Mouse (Mus musculus): ENCODE data around the gene Tmem121. TPM values are rescaled to one million over a fixed set of nuclear protein-coding genes. Genes with fewer than 3 reads are reported as not detected.
A peak's percentile ranks its signal among the peaks of the same experiment; 100 is the strongest.

Gene Tmem121
- polyA plus RNA-seq, 1 experiment from 2014 or later: 28.9 TPM

DNA sequence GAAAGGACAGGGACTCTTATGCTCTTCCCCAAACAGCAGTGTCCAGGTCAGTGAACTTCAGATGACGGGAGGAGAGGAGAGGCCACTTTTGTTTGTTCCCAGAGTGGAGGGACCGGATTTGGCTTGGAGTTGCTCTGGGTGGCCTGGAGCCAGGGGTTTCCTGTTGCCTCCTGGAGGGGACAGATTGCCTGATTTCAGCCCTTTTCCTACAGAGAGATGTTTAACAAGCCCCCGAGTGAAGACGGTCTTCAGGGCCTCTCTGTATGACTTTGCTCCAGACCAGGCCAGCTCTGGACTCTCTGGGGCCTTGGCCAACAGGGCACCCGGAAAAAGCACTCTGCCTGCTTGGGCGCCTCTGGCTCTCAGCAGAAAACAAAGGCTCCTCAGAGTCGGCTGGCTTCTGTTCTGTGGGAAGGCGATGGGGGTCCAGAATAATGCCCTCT is 44.2 kb upstream of the Tmem121 start:
- 29% methylated on average over 8 of the region's 8 CpGs for WGBS
- Histone ChIP-seq H3K9ac (ENCODE audit: low read length) (peak overlapping the region; percentile 78), H3K36me3 (ENCODE audit: control insufficient read depth, insufficient read depth, low read length) (peaks cover 45% of the 10 kb centered on the region), H3K9me3 (replicated peaks; ENCODE audit: control insufficient read depth, low read length) (no peaks in the 10 kb centered on the region), H3K27ac (ENCODE audit: low read depth, low read length) (peak overlapping the region; percentile 54; the same call in 1 of the 2 replicates), H3K4me3 (ENCODE audit: low read depth, low read length) (peak overlapping the region; percentile 60), H3K4me2 (ENCODE audit: low read length) (peak overlapping the region; percentile 79), H3K27me3 (replicated peaks; ENCODE audit: control insufficient read depth, insufficient read depth, low read length) (no peaks in the 10 kb centered on the region), H3K4me1 (ENCODE audit: control insufficient read depth, insufficient read depth, low read length) (peaks cover 35% of the 10 kb centered on the region)
- DNase-seq (ENCODE audit: low spot score) (peak; percentile 22), ATAC-seq (no peak)

DNA sequence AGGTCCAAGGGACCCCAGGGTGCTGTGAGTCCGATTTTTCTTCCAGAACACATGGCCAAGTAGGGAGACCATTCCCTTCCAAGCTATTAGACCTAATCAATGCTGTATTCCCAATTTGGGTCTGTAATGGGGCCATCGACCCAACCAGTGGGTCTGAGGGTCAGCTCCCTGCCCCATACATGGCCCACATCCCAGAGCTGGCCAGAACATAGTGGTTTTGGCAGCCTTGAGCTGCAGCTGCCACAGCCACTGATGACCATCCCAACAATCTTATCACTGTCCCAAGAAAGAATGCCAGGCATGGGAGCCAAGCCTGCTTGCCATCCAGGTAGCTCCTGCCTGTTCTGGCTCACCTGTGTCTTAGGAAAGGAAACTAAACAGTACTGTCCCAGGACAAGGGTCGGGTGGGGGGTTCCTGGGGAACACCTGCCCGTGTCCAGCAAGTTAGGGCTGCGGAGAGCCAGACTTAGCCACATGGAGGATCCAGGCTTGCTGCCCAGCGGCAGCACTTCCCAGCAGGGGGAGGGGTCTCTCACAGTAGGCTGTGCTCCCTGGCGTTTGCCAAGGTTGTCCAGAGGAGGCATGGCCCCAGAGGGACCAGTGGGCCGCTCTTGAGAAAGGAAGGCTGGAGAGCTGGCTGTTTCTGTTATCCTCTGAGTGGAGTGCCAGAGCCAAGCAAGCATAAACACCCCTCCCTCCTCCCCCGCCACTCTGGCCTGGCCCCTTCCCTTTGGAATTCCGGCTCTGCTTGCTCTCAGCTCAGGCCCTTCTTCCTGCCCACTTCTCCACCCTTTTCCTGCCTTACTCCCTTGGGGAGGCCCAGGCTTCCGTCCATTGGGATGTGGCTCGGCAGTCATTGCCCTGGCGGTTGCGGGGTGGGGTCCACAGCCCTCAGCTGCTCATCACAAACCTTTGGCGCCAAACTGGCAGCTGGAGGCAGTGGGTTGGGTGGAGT is 43.4 kb upstream of the Tmem121 start:
- DNase-seq (ENCODE audit: low spot score): peak; percentile 63
- peak overlapping the region; percentile 44; the same call in 1 of the 2 replicates for H3K27ac ChIP-seq (ENCODE audit: low read depth, low read length)
- 23% methylated on average over 15 of the region's 15 CpGs for WGBS
- peaks cover 38% of the 10 kb centered on the region for H3K36me3 ChIP-seq (ENCODE audit: control insufficient read depth, insufficient read depth, low read length)
- ATAC-seq: no peak
- peak overlapping the region; percentile 78 for H3K9ac ChIP-seq (ENCODE audit: low read length)
- H3K4me3 ChIP-seq (ENCODE audit: low read depth, low read length): peak overlapping the region; percentile 60
- no peaks in the 10 kb centered on the region for H3K9me3 ChIP-seq (replicated peaks; ENCODE audit: control insufficient read depth, low read length)
- peaks cover 37% of the 10 kb centered on the region for H3K4me1 ChIP-seq (ENCODE audit: control insufficient read depth, insufficient read depth, low read length)
- H3K4me2 ChIP-seq (ENCODE audit: low read length): peak overlapping the region; percentile 79
- no peaks in the 10 kb centered on the region for H3K27me3 ChIP-seq (replicated peaks; ENCODE audit: control insufficient read depth, insufficient read depth, low read length)

DNA sequence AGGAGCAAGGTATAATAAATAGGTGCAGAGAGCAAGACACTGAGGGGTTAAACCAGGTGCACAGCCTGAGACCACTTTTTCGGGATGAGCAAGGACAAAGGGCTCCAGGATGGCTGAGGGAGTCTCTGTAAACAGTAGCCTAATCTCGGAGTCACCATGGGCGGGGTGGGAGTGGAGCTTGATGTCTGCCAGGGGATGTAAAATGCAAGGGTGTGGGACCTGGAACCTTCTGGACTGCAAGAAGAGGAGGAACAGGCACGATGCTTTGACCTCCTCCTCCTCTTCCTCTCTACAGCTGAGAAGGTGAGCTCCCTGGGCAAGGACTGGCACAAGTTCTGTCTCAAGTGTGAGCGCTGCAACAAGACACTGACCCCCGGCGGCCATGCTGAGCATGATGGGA is 42.6 kb upstream of the Tmem121 start:
- DNase-seq (ENCODE audit: low spot score): no peak
- Histone ChIP-seq H3K9me3 (replicated peaks; ENCODE audit: control insufficient read depth, low read length) (no peaks in the 10 kb centered on the region), H3K27ac (ENCODE audit: low read depth, low read length) (0 out of 2 replicates have a peak overlapping the region, but pooled peaks have one; percentile 44), H3K4me2 (ENCODE audit: low read length) (peak overlapping the region; percentile 79), H3K4me3 (ENCODE audit: low read depth, low read length) (peak overlapping the region; percentile 60; the same call in 1 of the 2 replicates), H3K4me1 (ENCODE audit: control insufficient read depth, insufficient read depth, low read length) (peaks cover 37% of the 10 kb centered on the region), H3K27me3 (replicated peaks; ENCODE audit: control insufficient read depth, insufficient read depth, low read length) (no peaks in the 10 kb centered on the region), H3K36me3 (ENCODE audit: control insufficient read depth, insufficient read depth, low read length) (peaks cover 29% of the 10 kb centered on the region), H3K9ac (ENCODE audit: low read length) (peak overlapping the region; percentile 78; the same call in 1 of the 2 replicates)
- 63% methylated on average over 7 of the region's 7 CpGs for WGBS
- ATAC-seq: no peak

DNA sequence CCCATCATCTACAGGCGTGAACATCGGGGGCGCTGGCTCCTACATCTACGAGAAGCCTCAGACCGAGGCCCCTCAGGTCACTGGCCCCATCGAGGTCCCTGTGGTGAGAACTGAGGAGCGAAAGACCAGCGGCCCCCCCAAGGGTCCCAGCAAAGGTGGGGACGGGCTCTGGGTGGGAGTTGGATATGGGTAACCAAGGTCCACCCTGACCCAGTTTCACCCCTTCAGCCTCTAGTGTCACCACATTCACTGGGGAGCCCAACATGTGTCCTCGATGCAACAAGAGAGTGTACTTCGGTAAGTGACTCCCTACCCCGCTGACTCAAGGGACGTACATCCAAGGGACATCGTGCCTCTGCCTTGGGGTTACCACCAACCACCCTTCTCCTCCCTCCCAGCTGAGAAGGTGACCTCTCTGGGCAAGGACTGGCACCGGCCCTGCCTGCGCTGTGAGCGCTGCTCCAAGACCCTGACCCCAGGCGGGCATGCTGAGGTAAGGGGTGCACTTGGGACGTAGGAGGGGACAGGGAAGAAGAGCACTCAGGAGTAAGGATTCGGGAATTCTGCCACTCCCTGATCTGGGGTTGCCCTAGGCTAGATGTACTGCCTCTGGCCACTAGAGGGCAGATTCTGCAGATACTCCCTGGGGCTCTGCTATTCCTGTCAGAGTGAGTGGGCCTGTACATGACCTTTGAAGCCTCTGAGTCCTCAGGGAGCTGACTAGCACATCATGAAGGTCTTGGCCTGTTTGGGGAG is 41.6 kb upstream of the Tmem121 start:
- ATAC-seq: no peak
- Histone ChIP-seq H3K4me2 (ENCODE audit: low read length) (no peak overlapping the region), H3K27ac (ENCODE audit: low read depth, low read length) (no peak overlapping the region), H3K9ac (ENCODE audit: low read length) (no peak overlapping the region), H3K4me1 (ENCODE audit: control insufficient read depth, insufficient read depth, low read length) (peaks cover 34% of the 10 kb centered on the region), H3K9me3 (replicated peaks; ENCODE audit: control insufficient read depth, low read length) (no peaks in the 10 kb centered on the region), H3K27me3 (replicated peaks; ENCODE audit: control insufficient read depth, insufficient read depth, low read length) (no peaks in the 10 kb centered on the region), H3K36me3 (ENCODE audit: control insufficient read depth, insufficient read depth, low read length) (peaks cover 25% of the 10 kb centered on the region), H3K4me3 (ENCODE audit: low read depth, low read length) (no peak overlapping the region)
- DNase-seq (ENCODE audit: low spot score): peak; percentile 41
- 77% methylated on average over 20 of the region's 20 CpGs for WGBS

DNA sequence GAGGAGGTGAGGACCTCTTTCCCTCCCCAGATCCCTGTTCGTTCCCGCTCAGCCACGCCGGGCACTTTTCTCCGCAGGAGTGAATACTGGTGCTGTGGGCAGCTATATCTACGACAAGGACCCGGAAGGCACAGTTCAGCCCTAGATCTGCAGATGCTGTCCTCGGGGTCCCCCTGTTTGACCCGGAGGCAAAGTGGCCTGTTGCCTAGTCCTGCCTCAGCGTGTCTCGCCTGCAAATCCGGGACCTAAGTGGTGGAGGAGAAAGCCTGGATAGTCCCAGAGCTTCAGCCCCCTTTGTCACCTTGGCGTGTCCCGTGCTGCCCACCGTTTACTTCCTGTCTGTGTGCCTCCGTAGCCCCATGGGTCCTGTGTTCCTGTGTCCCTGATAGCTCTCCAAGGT is 40.8 kb upstream of the Tmem121 start:
- ATAC-seq (no peak), DNase-seq (ENCODE audit: low spot score) (no peak)
- H3K27me3 ChIP-seq (replicated peaks; ENCODE audit: control insufficient read depth, insufficient read depth, low read length): no peaks in the 10 kb centered on the region
- WGBS: 95% methylated on average over 16 of the region's 16 CpGs
- no peak overlapping the region for H3K27ac ChIP-seq (ENCODE audit: low read depth, low read length)
- no peaks in the 10 kb centered on the region for H3K9me3 ChIP-seq (replicated peaks; ENCODE audit: control insufficient read depth, low read length)
- no peak overlapping the region for H3K4me3 ChIP-seq (ENCODE audit: low read depth, low read length)
- H3K36me3 ChIP-seq (ENCODE audit: control insufficient read depth, insufficient read depth, low read length): peaks cover 25% of the 10 kb centered on the region
- H3K9ac ChIP-seq (ENCODE audit: low read length): no peak overlapping the region
- H3K4me1 ChIP-seq (ENCODE audit: control insufficient read depth, insufficient read depth, low read length): peaks cover 32% of the 10 kb centered on the region
- no peak overlapping the region for H3K4me2 ChIP-seq (ENCODE audit: low read length)

DNA sequence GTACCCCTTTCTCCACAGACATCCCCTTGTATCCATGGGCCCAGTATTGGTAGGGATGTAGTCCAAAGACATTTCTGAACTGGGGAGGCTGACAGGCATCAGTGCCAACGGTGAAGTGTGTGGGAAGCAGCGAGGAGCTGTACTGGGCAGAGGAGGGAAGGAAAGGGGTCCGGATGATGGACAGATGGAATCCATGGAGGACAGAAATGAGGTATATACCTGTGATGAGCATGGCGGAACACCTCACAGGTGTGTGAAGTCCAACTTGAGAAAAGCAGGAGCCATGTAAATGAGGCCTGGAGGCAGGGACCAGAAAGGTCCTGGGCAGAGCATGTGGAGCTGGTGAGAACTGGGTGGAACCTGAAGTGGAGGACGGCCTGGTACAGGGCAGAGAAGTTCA is 40.1 kb upstream of the Tmem121 start:
- ATAC-seq (no peak), DNase-seq (ENCODE audit: low spot score) (no peak)
- H3K4me1 ChIP-seq (ENCODE audit: control insufficient read depth, insufficient read depth, low read length): peaks cover 32% of the 10 kb centered on the region
- H3K9ac ChIP-seq (ENCODE audit: low read length): no peak overlapping the region
- 88% methylated on average over 5 of the region's 5 CpGs for WGBS
- H3K9me3 ChIP-seq (replicated peaks; ENCODE audit: control insufficient read depth, low read length): no peaks in the 10 kb centered on the region
- H3K4me2 ChIP-seq (ENCODE audit: low read length): no peak overlapping the region
- H3K27ac ChIP-seq (ENCODE audit: low read depth, low read length): no peak overlapping the region
- H3K4me3 ChIP-seq (ENCODE audit: low read depth, low read length): no peak overlapping the region
- H3K27me3 ChIP-seq (replicated peaks; ENCODE audit: control insufficient read depth, insufficient read depth, low read length): no peaks in the 10 kb centered on the region
- peaks cover 25% of the 10 kb centered on the region for H3K36me3 ChIP-seq (ENCODE audit: control insufficient read depth, insufficient read depth, low read length)

DNA sequence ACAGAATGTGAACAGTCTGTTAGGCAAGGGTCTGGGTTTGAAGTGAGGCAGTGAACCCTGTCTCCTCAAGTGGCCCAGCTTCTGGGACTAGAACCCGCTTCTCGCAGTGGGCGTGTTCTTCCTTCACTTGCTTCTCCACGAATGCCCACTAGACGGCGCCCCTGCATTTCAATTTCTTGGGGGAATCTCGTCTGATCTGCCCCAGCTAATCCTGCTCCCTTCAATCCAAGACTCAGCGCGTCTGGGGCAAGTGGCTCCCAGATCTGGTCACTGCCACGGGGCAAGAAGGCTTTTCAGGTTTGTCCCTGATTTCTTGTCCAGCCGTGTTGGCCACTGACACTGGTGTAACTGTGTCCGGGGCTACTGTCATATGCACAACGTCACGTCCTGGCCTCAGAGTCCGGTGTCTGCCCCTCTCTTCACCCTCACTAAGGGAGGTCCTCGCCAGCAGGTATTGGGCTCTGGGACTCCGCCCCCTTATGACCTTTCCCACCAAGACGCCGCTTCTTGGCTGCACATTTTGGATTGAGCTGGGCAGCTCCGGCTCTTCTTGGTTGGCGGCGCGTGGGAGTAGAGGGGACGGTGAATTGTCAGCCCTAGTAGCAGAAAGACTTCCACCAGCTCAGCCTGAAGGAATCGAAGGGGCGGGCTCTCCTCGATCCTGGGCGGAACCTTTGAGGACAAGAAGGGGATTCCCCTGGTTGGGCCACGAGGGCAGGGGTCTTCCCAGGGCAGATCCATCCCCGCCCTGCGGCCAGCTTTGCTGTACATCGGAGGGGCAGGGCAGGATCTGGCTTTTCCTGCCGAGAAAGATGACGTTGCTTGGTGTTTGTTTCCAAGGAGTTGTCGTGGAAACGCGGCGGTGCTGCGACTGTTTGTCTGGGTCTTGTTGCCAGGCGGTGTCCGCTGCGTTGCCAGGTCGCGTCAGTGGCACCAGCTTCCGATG is 39.3 kb upstream of the Tmem121 start, which contains the start of gene Crip1:
TSS of gene Crip1 (plus strand) at position 205 of the 946 bp plus-strand sequence.
- Histone ChIP-seq H3K36me3 (ENCODE audit: control insufficient read depth, insufficient read depth, low read length) (peaks cover 25% of the 10 kb centered on the region), H3K9me3 (replicated peaks; ENCODE audit: control insufficient read depth, low read length) (no peaks in the 10 kb centered on the region), H3K4me1 (ENCODE audit: control insufficient read depth, insufficient read depth, low read length) (peaks cover 29% of the 10 kb centered on the region), H3K4me2 (ENCODE audit: low read length) (0 out of 2 replicates have a peak within 1 kb of the TSS, but pooled peaks have one; percentile 21), H3K9ac (ENCODE audit: low read length) (no peak within 1 kb of the TSS), H3K27me3 (replicated peaks; ENCODE audit: control insufficient read depth, insufficient read depth, low read length) (no peaks in the 10 kb centered on the region; the same call in 1 of the 2 replicates), H3K4me3 (ENCODE audit: low read depth, low read length) (no peak within 1 kb of the TSS), H3K27ac (ENCODE audit: low read depth, low read length) (no peak within 1 kb of the TSS)
- DNase-seq (ENCODE audit: low spot score): peak; percentile 69
- WGBS: 12% methylated on average over 45 of the region's 45 CpGs
- peak; percentile 11; the same call in 1 of the 2 replicates for ATAC-seq

DNA sequence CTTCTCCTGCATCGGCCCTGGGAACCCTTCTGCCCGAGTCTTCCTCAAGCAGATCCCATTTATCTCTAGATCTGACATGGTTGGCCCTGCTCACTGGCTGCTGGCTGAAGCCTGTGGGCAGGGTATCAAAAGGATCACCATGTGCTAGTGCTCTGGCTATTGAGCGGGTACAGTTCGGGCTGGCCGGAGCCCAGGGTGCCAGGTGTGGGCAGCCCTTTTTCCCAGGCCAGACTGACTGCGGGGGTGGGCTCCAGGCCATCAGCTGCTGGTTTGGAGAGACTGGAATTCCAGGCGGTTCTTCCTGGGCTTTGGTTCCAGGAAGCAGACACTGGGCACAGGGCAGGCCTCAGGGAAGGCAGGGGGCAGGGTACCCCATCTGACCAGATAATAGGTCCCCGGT is 38.2 kb upstream of the Tmem121 start:
- Histone ChIP-seq H3K4me2 (ENCODE audit: low read length) (no peak overlapping the region), H3K4me1 (ENCODE audit: control insufficient read depth, insufficient read depth, low read length) (peaks cover 26% of the 10 kb centered on the region), H3K4me3 (ENCODE audit: low read depth, low read length) (no peak overlapping the region), H3K36me3 (ENCODE audit: control insufficient read depth, insufficient read depth, low read length) (peaks cover 25% of the 10 kb centered on the region), H3K9ac (ENCODE audit: low read length) (no peak overlapping the region), H3K27me3 (replicated peaks; ENCODE audit: control insufficient read depth, insufficient read depth, low read length) (no peaks in the 10 kb centered on the region; the same call in 1 of the 2 replicates), H3K9me3 (replicated peaks; ENCODE audit: control insufficient read depth, low read length) (no peaks in the 10 kb centered on the region), H3K27ac (ENCODE audit: low read depth, low read length) (no peak overlapping the region)
- DNase-seq (ENCODE audit: low spot score) (no peak), ATAC-seq (no peak)
- 83% methylated on average over 8 of the region's 8 CpGs for WGBS
